Mouse (Mus musculus): ENCODE measurements around the gene Nek2.

Nek2 gene

GRCm38 (mm10) chr1:191859847-191860246 lies 38.6 kb downstream of the Nek2 start:
- no peak for DNase-seq (ENCODE audit: low read depth, low spot score)

GRCm38 (mm10) chr1:191861247-191861646 lies 40.0 kb downstream of the Nek2 start:
- DNase-seq (ENCODE audit: low read depth, low spot score) = no peak

DNA sequence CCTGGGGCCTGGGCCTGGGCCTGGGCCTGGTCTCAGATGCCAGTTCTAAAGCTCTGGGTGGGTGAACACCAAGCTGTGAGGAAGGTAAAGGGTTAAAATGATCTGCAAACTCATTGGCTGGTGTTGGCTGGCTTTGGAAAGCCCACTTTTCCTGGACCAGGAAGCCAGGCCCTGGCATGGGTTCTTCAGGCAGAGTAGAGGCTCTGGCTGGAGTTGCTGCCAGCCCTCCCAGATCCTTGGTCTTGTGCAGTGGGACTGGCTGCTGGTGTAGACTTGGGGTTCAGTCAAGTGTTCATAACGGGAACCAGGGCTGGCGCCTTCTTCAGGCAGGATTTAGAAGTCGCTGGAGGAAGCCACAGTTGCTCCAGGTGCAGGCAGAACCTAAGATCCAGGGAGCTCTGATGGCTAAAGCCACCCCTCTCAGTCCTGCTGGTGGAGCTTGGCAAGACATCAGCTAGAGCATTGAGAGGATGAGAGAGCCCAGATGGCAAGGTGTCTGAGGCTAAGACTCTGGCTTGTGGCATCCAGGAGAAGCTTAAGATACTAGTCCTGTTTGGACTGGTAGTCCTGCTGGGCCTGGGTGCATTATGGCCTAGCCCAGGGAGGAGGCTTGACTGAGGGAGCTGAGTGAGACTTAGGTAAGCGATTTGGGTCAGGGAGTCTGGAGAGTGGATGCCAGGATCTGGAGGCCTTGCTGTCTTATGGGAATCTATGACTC lies 42.7 kb downstream of the Nek2 start:
- no peak for DNase-seq (ENCODE audit: low read depth, low spot score)

GRCm38 (mm10) chr1:191864551-191865027 lies 43.3 kb downstream of the Nek2 start:
- DNase-seq (ENCODE audit: low read depth, low spot score) = no peak

DNA sequence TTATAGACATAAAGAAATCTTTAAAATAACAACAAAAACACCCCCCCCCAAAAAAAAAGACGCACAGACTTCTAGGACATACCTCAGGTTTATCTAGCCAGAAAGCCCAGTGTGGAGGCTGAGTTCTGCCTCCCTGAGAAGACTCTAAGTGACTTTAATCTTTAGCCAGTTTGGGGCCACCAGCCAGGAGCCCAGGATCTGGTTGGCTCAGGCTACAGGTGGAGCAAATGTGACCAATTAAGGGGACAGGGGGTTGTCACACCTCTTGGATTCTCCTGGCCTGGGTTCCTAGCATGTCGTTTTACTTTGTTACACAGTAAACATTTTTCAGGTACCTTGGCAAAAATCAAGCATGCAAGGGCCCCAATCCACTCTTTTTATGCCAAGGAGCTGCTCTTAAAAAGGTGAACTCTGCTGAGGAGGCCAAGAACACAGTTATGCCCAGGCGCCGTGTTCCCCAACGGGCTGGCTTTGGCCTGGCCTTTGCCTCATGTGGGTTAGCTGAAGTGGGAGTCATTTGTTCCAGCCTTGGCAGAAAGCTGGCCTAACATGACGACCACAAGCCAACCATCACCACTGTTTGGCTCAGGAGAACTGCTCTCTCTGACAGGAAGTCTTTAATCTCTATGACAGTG lies 50.9 kb downstream of the Nek2 start:
- DNase-seq (ENCODE audit: low read depth, low spot score) = no peak

DNA sequence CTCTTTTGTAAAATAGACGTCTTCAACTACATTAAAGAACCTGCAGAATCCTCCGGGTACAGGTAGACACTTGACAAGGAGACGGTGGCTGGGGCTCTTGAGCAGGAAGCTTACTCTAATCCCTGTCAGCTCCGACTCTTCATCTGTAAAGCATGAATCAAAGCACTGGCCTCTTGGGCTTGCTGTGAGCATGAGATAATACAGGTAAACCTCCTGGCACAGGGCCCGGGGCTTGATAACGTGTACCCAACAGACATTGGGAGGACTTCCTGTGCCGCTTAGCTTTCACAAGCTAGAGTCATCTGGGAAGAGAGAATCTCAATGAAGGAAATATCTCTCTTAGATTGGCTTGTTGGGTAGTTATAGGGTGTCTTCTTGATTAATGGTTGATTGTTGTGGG lies 53.8 kb downstream of the Nek2 start:
- no peak for DNase-seq (ENCODE audit: low read depth, low spot score)

DNA sequence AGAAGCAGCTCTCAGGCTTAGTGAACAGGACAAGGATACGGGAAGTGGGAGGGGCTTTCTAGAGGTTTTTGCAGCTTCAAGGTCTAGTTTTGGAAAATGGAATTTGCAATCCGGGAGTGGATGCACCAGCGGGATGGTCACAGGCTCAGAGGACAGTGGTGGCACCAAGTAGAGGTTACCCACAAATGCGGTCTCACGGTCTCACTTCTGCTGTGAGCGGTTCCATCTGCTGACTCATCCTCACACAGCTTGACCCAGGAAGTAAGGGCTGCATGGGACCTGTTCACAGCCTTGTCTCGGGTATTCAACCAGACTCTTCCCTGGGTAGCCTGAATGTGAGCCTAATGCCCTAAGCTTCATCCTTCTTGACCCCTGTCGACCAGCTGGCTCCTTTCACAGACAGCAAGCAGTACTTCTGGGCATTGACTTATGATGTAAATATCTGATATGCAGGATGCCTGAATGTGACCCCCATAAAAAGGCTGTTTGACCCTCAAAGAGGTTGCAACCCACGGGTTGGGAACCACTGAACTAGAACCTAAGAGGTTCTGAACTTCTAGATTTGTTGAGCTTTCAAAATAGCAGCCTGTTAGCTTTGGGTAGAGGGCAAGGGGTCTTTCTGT lies 54.5 kb downstream of the Nek2 start:
- no peak for DNase-seq (ENCODE audit: low read depth, low spot score)

DNA sequence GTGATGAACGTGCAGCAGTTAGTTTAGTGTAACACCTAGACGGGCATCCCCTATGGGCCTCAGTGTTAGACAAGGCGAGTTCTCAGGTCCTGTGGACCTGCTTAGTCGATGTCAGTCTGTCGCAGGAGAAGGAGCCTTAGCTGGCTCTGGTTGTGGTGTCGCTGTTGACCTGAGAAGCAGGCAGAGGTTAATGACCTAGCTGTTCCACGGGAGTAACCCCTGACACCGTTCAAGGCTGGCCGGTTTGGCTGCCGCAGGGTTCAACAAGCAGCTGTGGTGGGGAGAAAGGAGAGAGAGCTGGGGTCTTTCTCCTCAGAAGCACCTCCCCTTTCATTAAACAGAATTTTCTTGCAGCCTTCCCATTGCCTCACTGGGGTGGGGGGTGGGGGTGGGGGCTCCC lies 56.4 kb downstream of the Nek2 start:
- DNase-seq (ENCODE audit: low read depth, low spot score) = no peak

- DNase-seq (ENCODE audit: low read depth, low spot score) = no peak
Measured at GRCm38 (mm10) chr1:191878518-191878921, 57.3 kb downstream of the Nek2 start.

GRCm38 (mm10) chr1:191880247-191880646 lies 59.0 kb downstream of the Nek2 start:
- DNase-seq (ENCODE audit: low read depth, low spot score) = peak; percentile 70

DNA sequence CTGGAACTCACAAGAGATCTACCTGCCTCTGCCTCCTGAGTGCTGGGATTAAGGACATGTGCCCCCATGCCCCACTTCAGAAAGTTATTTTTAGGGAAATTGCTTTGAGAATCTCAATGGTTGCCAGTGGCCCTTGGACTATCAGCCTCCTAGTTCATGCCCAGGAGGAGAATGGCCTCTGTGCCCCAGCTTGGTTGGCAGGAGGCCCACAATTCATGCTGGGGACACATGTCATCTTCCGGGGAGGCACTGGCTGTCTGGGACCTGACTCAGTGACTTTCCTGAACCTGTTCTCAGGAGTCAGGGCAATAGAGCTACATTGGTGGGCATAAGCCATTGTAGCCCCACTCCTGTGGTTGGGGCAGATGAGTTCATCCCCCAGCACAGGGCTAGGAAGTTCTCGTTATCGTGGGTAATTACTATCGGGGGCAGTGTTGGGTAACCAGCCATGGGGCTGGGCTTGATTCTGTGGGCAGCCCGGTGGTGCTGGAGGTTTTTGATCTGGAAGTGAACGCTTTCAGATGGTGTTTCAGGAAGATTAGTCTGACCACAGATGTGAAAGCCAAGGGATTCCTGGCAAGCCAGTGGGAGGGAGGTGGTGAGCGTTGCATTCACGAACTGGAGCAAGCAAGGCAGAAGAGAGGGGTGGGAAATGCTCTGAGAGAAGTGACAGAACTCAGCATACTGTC lies 59.8 kb downstream of the Nek2 start:
- no peak for DNase-seq (ENCODE audit: low read depth, low spot score)

DNA sequence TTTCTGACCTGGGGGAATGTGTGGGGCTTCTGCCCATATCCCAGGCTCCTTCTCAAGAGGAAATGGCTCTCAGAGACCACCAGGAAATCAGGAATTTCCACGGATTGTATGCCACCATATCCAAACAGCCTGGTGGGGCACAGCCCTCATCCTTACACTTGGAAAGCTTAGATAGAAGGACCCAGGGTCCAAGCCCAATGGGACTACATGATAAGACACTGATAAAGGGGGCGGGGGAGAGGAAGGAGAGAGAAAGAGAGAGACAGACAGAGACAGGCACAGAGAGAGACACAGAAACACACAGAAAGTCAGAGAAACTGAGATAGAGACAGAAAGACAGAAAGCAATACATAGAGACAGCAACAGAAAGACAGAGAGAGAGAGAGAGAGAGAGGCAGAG lies 60.4 kb downstream of the Nek2 start:
- DNase-seq (ENCODE audit: low read depth, low spot score) = no peak

Measured in c-Kit-negative CD71-positive TER-119-positive erythroid progenitor cells, embryonic 14.5 days (primary cell).